Mouse (Mus musculus) intestine, embryonic 14.5 days (tissue): ENCODE results near the gene Lyst. TPM values are rescaled to one million over a fixed set of nuclear protein-coding genes. Genes with fewer than 3 reads are reported as not detected.
"Not testable (repeated sequence)": the region's sequence is repeated elsewhere in the genome, so short reads cannot be mapped to it uniquely, and the experiment has no call there.

Experiments used
- ATAC-seq: fragments of 200-750 bp; cut with Nextera tagmentation; replicated peaks from 2 replicates; pipeline ENCODE4 v1.8.0; 2017; ENCODE audit warnings: low read depth, moderate number of reproducible peaks, moderate TSS enrichment, moderate library complexity; ENCODE audit not compliant: low FRiP score, low TSS enrichment
- DNase-seq: peaks from one replicate; pipeline ENCODE4 v3.0.0-alpha.2; 2018; ENCODE audit warnings: low spot score
- H3K27ac ChIP-seq: fragments of 300-500 bp; sonication (generic); 2 replicates; pipeline ENCODE4 v1.5.1; 2014; ENCODE audit warnings: low read depth, mild to moderate bottlenecking, control low read depth
- H3K27me3 ChIP-seq: fragments of 300-500 bp; sonication (generic); replicated peaks from 2 replicates; pipeline ENCODE4 v1.6.1; 2014; ENCODE audit warnings: low read length, control low read depth; ENCODE audit not compliant: control insufficient read depth, insufficient read depth
- H3K36me3 ChIP-seq: fragments of 300-500 bp; sonication (generic); 2 replicates; pipeline ENCODE4 v1.6.1; 2014; ENCODE audit warnings: low read length, control low read depth; ENCODE audit not compliant: control insufficient read depth, insufficient read depth
- H3K4me1 ChIP-seq: fragments of 300-500 bp; sonication (generic); replicated peaks from 2 replicates; pipeline ENCODE4 v1.6.1; 2014; ENCODE audit warnings: low read length, control low read depth, mixed read lengths; ENCODE audit not compliant: control insufficient read depth, insufficient read depth
- H3K4me2 ChIP-seq: fragments of 300-500 bp; sonication (generic); 2 replicates; pipeline ENCODE4 v1.6.1; 2014; ENCODE audit warnings: low read length
- H3K4me3 ChIP-seq: fragments of 300-500 bp; sonication (generic); 2 replicates; pipeline ENCODE4 v1.5.1; 2014; ENCODE audit warnings: low read depth, low read length, control low read depth, mixed read lengths
- H3K9ac ChIP-seq: fragments of 300-500 bp; sonication (generic); 2 replicates; pipeline ENCODE4 v1.6.1; 2014; ENCODE audit warnings: mild to moderate bottlenecking, low read length
- H3K9me3 ChIP-seq: fragments of 300-500 bp; sonication (generic); 2 replicates; pipeline ENCODE4 v1.6.1; 2016; ENCODE audit warnings: low read length, control low read depth; ENCODE audit not compliant: control insufficient read depth
- WGBS: fragments of 180-500 bp; shearing (Covaris S2); extraction: QIAGEN DNeasy Blood & Tissue Kit; methylation state at CpG from one replicate; pipeline ENCODE4 v1.1.7; 2014; 5-methylcytosine and 5-hydroxymethylcytosine counted together
- polyA plus RNA-seq: library from polyadenylated mRNA; unstranded; fragments of >200 nt; fragmentation: Nextera tagmentation; extraction: Ambion mirVana; gene quantifications from 2 replicates; pipeline ENCODE4 v1.2.1, GENCODE M21; 2014

Gene Lyst
- polyA plus RNA-seq, 1 experiment from 2014 or later, result 6.5 TPM

DNA sequence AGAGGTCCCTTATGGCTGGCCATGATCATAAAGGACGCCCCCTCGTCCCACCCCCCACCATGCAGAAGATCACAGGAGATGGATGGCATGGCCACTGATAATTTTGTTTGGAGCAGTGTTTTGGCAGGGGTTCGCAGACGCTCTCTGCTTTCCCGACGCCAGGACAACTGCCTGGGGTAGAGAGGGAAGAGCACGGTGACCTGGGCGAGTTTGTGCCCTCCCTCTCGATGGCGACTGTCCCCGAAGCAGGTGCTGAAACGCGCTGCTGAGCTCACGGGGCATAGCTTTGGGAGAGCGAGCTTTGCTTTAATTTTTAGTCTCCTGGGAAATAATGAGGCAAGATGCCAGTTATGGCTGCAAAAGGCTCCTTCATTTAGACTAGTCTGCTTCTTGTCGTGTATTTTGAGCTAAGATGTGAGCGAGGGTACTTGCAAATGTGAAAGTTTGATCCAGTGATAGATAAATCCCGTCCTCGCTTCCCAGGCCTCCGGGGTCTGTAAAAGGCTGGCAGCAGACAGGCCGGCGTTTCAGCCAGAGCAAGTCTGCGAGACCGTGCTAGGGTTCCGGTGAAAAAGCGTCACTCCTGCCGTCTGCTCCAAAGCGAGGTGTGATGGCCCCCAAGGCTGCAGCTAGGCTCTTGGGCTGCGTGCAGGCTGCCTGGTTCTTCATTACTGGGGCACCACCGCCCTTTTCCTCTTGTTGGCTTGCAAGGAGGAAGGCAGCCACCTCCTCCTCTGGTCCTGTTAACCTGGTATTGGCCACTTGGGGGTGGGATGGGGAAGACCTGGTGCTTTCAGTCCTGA, 195.0 kb downstream of the Lyst start:
- WGBS, result under 1% methylated on average over 30 of the region's 30 CpGs
- Histone ChIP-seq H3K9me3 (no peaks in the 10 kb centered on the region), H3K9ac (no peak overlapping the region; the same call in 1 of the 2 replicates), H3K36me3 (no peaks in the 10 kb centered on the region), H3K4me2 (peak overlapping the region; percentile 98), H3K27me3 (peaks cover 39% of the 10 kb centered on the region), H3K4me1 (peaks cover 13% of the 10 kb centered on the region), H3K4me3 (peak overlapping the region; percentile 55), H3K27ac (no peak overlapping the region)
- peak; percentile 74 for DNase-seq
- peak; percentile 34; the same call in 1 of the 2 replicates for ATAC-seq

DNA sequence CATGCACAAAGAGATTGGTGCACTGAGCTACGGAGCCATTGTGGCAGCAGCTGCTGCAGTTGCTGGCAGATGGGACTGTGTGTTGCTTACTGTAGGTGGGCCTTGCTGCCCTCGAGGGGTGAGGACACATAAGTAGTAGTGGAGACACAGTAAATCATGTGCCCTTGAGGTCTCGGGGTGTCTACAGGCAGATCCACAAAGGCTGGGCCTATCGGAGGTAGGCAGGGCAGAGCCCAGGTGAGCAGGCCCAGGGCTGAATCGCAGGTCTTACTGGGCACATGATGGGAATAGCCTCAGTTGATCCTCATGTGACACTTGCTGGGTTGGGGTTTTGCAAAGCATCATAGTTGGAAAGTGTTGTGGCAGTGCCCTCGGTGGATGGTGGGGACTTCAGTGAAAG, 196.8 kb downstream of the Lyst start:
- Histone ChIP-seq H3K36me3 (no peaks in the 10 kb centered on the region), H3K27me3 (peaks cover 39% of the 10 kb centered on the region), H3K4me3 (no peak overlapping the region), H3K9me3 (no peaks in the 10 kb centered on the region), H3K27ac (no peak overlapping the region), H3K9ac (no peak overlapping the region), H3K4me2 (no peak overlapping the region), H3K4me1 (peaks cover 13% of the 10 kb centered on the region)
- 85% methylated on average over 6 of the region's 6 CpGs for WGBS
- ATAC-seq (no peak), DNase-seq (no peak)

DNA sequence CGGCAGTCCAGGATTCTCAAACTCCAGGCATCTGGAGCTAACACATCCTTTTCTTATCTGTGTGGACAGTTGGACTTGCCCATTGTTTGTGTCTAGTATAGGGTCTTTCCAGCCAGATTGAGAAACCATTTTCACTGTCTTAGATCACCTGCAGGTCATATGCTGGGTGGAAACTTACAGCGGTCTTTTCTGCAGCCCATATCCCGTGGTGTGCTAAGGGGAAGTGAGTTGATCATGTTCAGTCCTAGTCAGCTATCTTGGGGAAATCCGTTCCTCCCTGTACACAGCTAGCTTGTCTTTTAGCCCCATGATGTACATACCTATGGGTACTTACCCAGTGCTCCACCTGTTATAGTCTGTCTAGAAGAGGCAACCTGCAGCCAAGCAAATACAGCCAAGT, 197.9 kb downstream of the Lyst start:
- Histone ChIP-seq H3K9me3 (no peaks in the 10 kb centered on the region), H3K4me1 (peaks cover 13% of the 10 kb centered on the region), H3K36me3 (no peaks in the 10 kb centered on the region), H3K9ac (no peak overlapping the region), H3K27me3 (peaks cover 33% of the 10 kb centered on the region), H3K4me3 (no peak overlapping the region), H3K4me2 (no peak overlapping the region), H3K27ac (no peak overlapping the region)
- DNase-seq (no peak), ATAC-seq (no peak)
- WGBS, result 83% methylated on average over 4 of the region's 4 CpGs

DNA sequence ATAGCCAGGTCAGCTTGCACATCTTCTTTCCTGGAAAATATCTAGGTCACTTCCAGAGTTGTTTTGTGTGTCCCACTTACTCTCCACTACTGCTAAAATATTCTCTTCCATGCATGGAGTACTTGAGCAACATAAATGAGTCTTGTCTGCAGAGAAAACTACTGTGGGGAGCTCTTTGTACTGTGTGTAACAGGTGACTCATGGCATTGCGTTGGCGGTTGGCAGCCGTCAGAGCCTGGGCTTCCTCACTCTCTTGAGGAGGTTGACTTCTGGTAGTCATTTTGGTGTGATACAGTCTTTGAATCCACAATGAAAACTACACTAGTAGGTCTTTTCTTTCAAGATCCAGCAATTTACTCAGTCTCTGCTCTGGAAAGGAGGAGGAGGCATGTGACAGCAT, 201.8 kb downstream of the Lyst start:
- no peaks in the 10 kb centered on the region for H3K9me3 ChIP-seq
- H3K4me3 ChIP-seq, result no peak overlapping the region
- H3K4me2 ChIP-seq, result no peak overlapping the region
- no peaks in the 10 kb centered on the region for H3K27me3 ChIP-seq
- H3K4me1 ChIP-seq, result no peaks in the 10 kb centered on the region
- no peak overlapping the region for H3K9ac ChIP-seq
- DNase-seq, result no peak
- no peak for ATAC-seq
- no peak overlapping the region for H3K27ac ChIP-seq
- 79% methylated on average over 3 of the region's 3 CpGs for WGBS
- H3K36me3 ChIP-seq, result no peaks in the 10 kb centered on the region

DNA sequence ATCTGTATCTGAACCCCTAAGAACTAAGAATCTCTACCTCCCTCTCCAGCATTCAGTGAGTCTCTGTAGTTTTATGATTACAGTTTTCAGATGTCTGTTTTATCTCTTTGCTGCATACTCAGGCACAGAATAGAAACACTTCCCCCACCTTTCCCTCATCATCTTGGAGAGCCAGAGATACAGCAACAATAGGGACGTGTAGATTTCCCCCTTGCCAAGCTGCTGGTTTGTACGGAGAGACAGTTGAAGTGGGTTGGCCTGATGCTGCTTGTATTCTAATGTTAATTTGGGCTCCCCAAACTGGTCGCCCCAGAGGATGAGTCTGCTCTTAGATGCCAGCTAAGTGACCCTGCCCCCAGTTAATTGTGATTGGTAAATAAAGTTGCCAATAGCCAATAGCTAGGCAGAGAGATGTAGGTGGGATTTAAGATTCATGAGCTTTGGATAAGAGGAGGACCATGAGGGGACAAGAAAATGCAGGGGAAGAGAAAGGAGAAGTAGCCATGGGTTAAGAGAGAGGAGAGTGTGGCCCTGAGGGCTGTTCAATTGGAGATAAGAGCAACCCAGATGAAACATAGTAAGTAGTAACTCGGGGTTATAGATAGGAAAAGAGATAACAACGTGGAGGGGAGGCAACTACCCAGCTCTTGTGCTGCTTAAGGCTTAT, 205.1 kb downstream of the Lyst start:
- Histone ChIP-seq H3K27me3 (no peaks in the 10 kb centered on the region), H3K4me1 (no peaks in the 10 kb centered on the region), H3K9me3 (no peaks in the 10 kb centered on the region), H3K36me3 (no peaks in the 10 kb centered on the region), H3K9ac (no peak overlapping the region), H3K27ac (no peak overlapping the region), H3K4me3 (no peak overlapping the region), H3K4me2 (no peak overlapping the region)
- ATAC-seq (no peak), DNase-seq (no peak)
- WGBS, result 36% methylated on average over 5 of the region's 5 CpGs

DNA sequence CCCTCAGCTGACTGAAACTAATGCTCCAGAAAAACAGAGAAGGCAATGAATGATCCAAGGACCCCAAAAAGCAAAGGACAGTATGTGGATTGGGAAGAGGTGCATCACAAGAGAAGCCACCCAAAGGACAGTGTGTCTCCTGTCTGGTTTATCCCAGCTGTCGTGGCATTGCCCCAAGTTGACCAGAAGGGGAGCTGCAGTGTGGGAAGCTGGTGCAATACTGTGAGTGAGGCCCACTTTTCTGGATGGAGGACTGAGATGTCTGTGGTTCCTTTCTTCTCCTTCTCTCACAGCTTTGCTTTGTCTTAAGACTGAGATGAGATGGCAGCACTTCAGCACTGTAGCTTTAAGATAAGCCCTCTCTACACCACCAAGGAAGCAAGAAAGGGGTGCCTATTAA, 205.9 kb downstream of the Lyst start:
- Histone ChIP-seq H3K9ac (no peak overlapping the region), H3K4me2 (no peak overlapping the region), H3K36me3 (no peaks in the 10 kb centered on the region), H3K4me1 (no peaks in the 10 kb centered on the region), H3K27me3 (no peaks in the 10 kb centered on the region), H3K9me3 (no peaks in the 10 kb centered on the region), H3K27ac (no peak overlapping the region), H3K4me3 (no peak overlapping the region)
- 90% methylated on average over 1 of the region's 1 CpGs for WGBS
- ATAC-seq (no peak), DNase-seq (no peak)

DNA sequence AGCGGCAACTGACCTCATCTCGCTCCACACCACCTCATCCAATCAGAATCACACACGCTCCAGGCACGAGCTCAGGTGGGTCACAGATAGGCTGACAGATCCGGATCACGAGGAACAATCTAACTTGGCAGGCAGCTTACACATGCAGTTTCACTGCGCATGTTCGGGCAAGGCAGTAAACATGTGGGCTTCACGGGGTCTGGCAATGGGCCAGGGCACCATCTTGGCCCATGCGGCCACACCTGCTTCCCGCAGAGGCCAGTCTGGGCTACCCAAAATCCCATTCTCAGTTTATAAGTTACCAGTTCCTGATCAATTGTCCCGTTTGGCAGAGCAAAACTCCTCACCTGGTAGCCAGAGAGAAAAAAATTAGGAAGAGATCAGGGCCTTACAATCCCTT, 207.6 kb downstream of the Lyst start:
- DNase-seq, H3K27ac ChIP-seq, H3K4me1 ChIP-seq, H3K27me3 ChIP-seq, H3K9ac ChIP-seq, H3K36me3 ChIP-seq, H3K4me2 ChIP-seq, H3K4me3 ChIP-seq, H3K9me3 ChIP-seq, ATAC-seq: not testable (repeated sequence)
- 90% methylated on average over 12 of the region's 12 CpGs for WGBS

DNA sequence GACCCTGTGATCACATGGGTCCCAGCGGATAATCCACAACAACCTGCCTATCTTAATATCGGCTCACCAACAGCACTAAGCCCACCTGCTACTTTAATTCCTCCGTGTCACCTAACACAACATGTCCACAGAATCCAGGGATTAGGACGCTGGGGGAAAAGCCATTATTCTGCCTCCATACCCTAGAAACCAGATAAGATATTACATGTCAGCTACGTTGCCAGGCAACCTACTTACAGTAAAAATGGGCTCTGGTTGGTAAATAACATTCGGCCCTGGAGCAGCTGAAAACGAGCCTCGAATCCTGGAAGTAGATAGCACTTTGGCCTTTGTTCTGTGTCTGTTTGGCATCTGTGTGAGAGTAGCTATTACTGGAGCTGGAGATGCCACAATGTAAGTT, 208.6 kb downstream of the Lyst start:
- Histone ChIP-seq H3K27ac (no peak overlapping the region), H3K27me3 (no peaks in the 10 kb centered on the region), H3K4me1 (no peaks in the 10 kb centered on the region), H3K4me2 (no peak overlapping the region), H3K9ac (no peak overlapping the region), H3K4me3 (no peak overlapping the region), H3K9me3 (no peaks in the 10 kb centered on the region), H3K36me3 (no peaks in the 10 kb centered on the region)
- ATAC-seq (no peak), DNase-seq (no peak)
- WGBS, result 77% methylated on average over 8 of the region's 8 CpGs
